Mouse (Mus musculus) ES-E14 (cell line): ENCODE measurements around the gene Cryl1.

ENCODE experiments used
- HCFC1 ChIP-seq: IDR thresholded peaks from 2 replicates; pipeline ENCODE4 v1.6.1; 2012; ENCODE audit warnings: low read length, inconsistent platforms, borderline replicate concordance; ENCODE audit not compliant: insufficient read depth
- MAFK ChIP-seq: IDR thresholded peaks from 2 replicates; pipeline ENCODE4 v1.6.1; 2014; ENCODE audit warnings: mild to moderate bottlenecking, low read depth, low read length, inconsistent platforms; ENCODE audit not compliant: insufficient read depth
- ZNF384 ChIP-seq: IDR thresholded peaks from 2 replicates; pipeline ENCODE4 v1.6.1; 2012; ENCODE audit warnings: low read depth, low read length, inconsistent platforms

GRCm38 (mm10) chr14:57280835-57281234 lies 117.5 kb downstream of the Cryl1 start:
- TF ChIP-seq HCFC1 (no peak), ZNF384 (no peak), MAFK (no peak)
